Mouse (Mus musculus) cerebellum, adult 2 months (tissue): ENCODE results near the gene Soat1.

Source experiments
- CTCF ChIP-seq: fragments of 200-500 bp; IDR thresholded peaks from 2 replicates; pipeline ENCODE4 v1.5.1; 2011; ENCODE audit warnings: low read depth, mild to moderate bottlenecking, control low read depth, low read length, moderate library complexity, borderline replicate concordance; ENCODE audit not compliant: insufficient read depth
- POLR2A ChIP-seq: fragments of 200-500 bp; IDR thresholded peaks from 2 replicates; pipeline ENCODE4 v1.6.1; 2011; ENCODE audit warnings: low read length, control low read depth, borderline replicate concordance; ENCODE audit not compliant: insufficient read depth

DNA sequence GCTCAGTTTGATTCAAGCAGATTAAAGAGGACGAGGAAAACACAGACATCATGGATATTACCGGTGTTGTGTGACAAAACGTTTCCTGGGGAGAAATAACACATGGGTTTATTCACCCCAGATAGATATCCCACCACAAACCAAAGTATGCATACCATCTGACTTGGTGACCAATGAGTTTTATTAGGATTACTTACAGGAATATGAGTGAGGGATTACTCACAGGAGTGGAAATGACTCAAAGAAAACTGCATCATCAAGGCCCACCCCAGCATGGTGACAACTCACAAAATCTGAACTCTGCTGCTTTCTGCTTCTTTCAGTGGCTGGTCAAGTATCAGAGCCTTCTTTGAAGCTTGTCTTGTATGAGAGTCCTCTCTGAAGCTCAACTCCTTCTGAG is 33.6 kb upstream of the Soat1 start:
- TF ChIP-seq CTCF: no peak
- no peak for TF ChIP-seq POLR2A
